Mouse (Mus musculus): ENCODE results near the gene Sorcs2.

DNA sequence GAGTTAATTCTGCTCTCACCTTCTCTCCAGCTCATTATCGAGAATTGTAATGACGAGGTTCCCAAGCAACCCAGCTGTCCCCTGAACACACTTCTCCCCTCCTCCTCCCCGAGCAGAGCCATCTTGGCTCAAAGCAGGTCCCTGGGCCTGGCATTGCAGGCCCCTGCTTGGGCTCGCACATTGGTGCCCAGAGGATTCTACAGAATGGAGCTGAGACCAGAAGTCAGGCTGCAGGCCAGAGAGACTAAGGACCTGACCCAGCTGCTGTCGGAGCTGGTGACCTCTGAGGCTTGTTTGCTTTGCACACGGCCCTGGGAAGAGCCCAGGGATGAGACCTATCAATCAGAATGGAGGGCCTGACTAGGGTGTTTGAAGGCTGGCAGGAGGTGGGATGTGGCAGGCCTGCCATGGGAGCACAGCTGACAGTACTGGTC is 138.2 kb downstream of the Sorcs2 start:
- TF ChIP-seq CTCF (IDR thresholded peaks at IDR 0.05; ENCODE audit: insufficient read depth, low read length) (no peak), POLR2A (IDR thresholded peaks at IDR 0.05; ENCODE audit: borderline replicate concordance, extremely low read depth, low read depth, low read length) (no peak)

All from lung, adult 2 months (tissue).